In genomic region chr5:111509575-111510057, GRCm38 (mm10) we compare ENCODE assay signal across 7 mouse cellular contexts.
DNase-seq lines count a peak whose midpoint lies in the region; ATAC-seq and TF ChIP-seq lines count a peak whose summit lies in the region.

No protein-coding gene starts in this region.

- peaks cover 59% of the 10 kb centered on the region for H3K27me3 ChIP-seq in E14TG2a.4 (ENCODE audit: insufficient read depth, low read length)
- H3K27me3 ChIP-seq in hindbrain, embryonic 10.5 days (ENCODE audit: insufficient read depth, poor library complexity, severe bottlenecking): peaks cover 45% of the 10 kb centered on the region
- H3K27me3 ChIP-seq in limb, embryonic 13.5 days: peaks cover 28% of the 10 kb centered on the region
- peaks cover 29% of the 10 kb centered on the region for H3K27me3 ChIP-seq in neural tube, embryonic 13.5 days

- H3K36me3 ChIP-seq in E14TG2a.4 (ENCODE audit: insufficient read depth, low read length): no peaks in the 10 kb centered on the region
- no peaks in the 10 kb centered on the region for H3K36me3 ChIP-seq in hindbrain, embryonic 10.5 days
- no peaks in the 10 kb centered on the region for H3K36me3 ChIP-seq in limb, embryonic 13.5 days
- H3K36me3 ChIP-seq in neural tube, embryonic 13.5 days: no peaks in the 10 kb centered on the region

- DNase-seq in hindbrain, embryonic 10.5 days (ENCODE audit: low spot score): peak; percentile 75
- no peak for DNase-seq in testis, postnatal 14 days (ENCODE audit: low spot score)
- no peak for DNase-seq in cerebellum, adult 9-10 months

- H3K4me1 ChIP-seq in E14TG2a.4 (replicated peaks; ENCODE audit: low read depth, low read length): peaks cover 37% of the 10 kb centered on the region
- peaks cover 24% of the 10 kb centered on the region for H3K4me1 ChIP-seq in brown adipose tissue, adult 24 weeks (ENCODE audit: control insufficient read depth, insufficient read depth, insufficient read length, low read length)
- peaks cover 89% of the 10 kb centered on the region for H3K4me1 ChIP-seq in hindbrain, embryonic 10.5 days (replicated peaks)
- H3K4me1 ChIP-seq in limb, embryonic 13.5 days: peaks cover 45% of the 10 kb centered on the region
- peaks cover 67% of the 10 kb centered on the region for H3K4me1 ChIP-seq in neural tube, embryonic 13.5 days (replicated peaks)

- peak overlapping the region; percentile 54; the same call in 1 of the 2 replicates for H3K9ac ChIP-seq in limb, embryonic 13.5 days
- no peak overlapping the region for H3K9ac ChIP-seq in neural tube, embryonic 13.5 days

- peak overlapping the region; percentile 92 for H3K27ac ChIP-seq in brown adipose tissue, adult 24 weeks (replicated peaks; ENCODE audit: low read depth, low read length)
- H3K27ac ChIP-seq in hindbrain, embryonic 10.5 days: peak overlapping the region; percentile 94
- H3K27ac ChIP-seq in limb, embryonic 13.5 days: 0 out of 2 replicates have a peak overlapping the region, but pooled peaks have one; percentile 23
- 0 out of 2 replicates have a peak overlapping the region, but pooled peaks have one; percentile 52 for H3K27ac ChIP-seq in neural tube, embryonic 13.5 days (replicated peaks)

- H3K4me2 ChIP-seq in limb, embryonic 13.5 days (replicated peaks): peak overlapping the region; percentile 60
- H3K4me2 ChIP-seq in neural tube, embryonic 13.5 days: peak overlapping the region; percentile 37

- H3K4me3 ChIP-seq in E14TG2a.4 (replicated peaks; ENCODE audit: low read length): peak overlapping the region; percentile 70
- H3K4me3 ChIP-seq in brown adipose tissue, adult 24 weeks (ENCODE audit: insufficient read depth, low read depth, low read length): peak overlapping the region; percentile 4; the same call in 1 of the 2 replicates
- peak overlapping the region; percentile 48 for H3K4me3 ChIP-seq in hindbrain, embryonic 10.5 days
- H3K4me3 ChIP-seq in limb, embryonic 13.5 days: peak overlapping the region; percentile 33
- no peak overlapping the region for H3K4me3 ChIP-seq in neural tube, embryonic 13.5 days

- H3K9me3 ChIP-seq in E14TG2a.4 (ENCODE audit: low read length): no peaks in the 10 kb centered on the region
- H3K9me3 ChIP-seq in hindbrain, embryonic 10.5 days: no peaks in the 10 kb centered on the region
- H3K9me3 ChIP-seq in limb, embryonic 13.5 days: no peaks in the 10 kb centered on the region
- no peaks in the 10 kb centered on the region for H3K9me3 ChIP-seq in neural tube, embryonic 13.5 days

- 0 out of 2 replicates have a peak, but pooled peaks have one; percentile 3 for ATAC-seq in limb, embryonic 13.5 days (ENCODE audit: low FRiP score, low read depth)
- ATAC-seq in neural tube, embryonic 13.5 days (ENCODE audit: low read depth): no peak

- TF ChIP-seq CTCF in E14TG2a.4 (conservative IDR thresholded peaks at IDR 0.05; ENCODE audit: low read length): no peak

- 4% methylated on average over 9 of the region's 9 CpGs for WGBS in hindbrain, embryonic 10.5 days
- WGBS in limb, embryonic 13.5 days: 11% methylated on average over 9 of the region's 9 CpGs
- 8% methylated on average over 9 of the region's 9 CpGs for WGBS in neural tube, embryonic 13.5 days

Comparison
In these comparisons a context has a peak if more than half of its experiments do, and no peak if none do; other contexts are left out.
1. H3K27ac ChIP-seq: peak in every context shown above with its lines; median percentile 94 in hindbrain, embryonic 10.5 days; 92 in brown adipose tissue, adult 24 weeks; 52 in neural tube, embryonic 13.5 days; 23 in limb, embryonic 13.5 days.